Mouse (Mus musculus) heart, adult 2 months (tissue): Measurements from ENCODE around the gene Hlx.

Source experiments
- CTCF ChIP-seq: fragments of 200-600 bp; IDR thresholded peaks from 2 replicates; pipeline ENCODE4 v1.8.1; 2022; ENCODE audit warnings: antibody characterized with exemption, mild to moderate bottlenecking, moderate library complexity
- EP300 ChIP-seq: fragments of 200-500 bp; IDR thresholded peaks from 2 replicates; pipeline ENCODE4 v1.6.1; 2011; ENCODE audit warnings: low read depth, low read length, control low read depth; ENCODE audit not compliant: insufficient read depth
- POLR2A ChIP-seq: fragments of 200-500 bp; IDR thresholded peaks from 2 replicates; pipeline ENCODE4 v1.6.1; 2011; ENCODE audit warnings: mild to moderate bottlenecking, low read depth, low read length, control low read depth; ENCODE audit not compliant: insufficient read depth

DNA sequence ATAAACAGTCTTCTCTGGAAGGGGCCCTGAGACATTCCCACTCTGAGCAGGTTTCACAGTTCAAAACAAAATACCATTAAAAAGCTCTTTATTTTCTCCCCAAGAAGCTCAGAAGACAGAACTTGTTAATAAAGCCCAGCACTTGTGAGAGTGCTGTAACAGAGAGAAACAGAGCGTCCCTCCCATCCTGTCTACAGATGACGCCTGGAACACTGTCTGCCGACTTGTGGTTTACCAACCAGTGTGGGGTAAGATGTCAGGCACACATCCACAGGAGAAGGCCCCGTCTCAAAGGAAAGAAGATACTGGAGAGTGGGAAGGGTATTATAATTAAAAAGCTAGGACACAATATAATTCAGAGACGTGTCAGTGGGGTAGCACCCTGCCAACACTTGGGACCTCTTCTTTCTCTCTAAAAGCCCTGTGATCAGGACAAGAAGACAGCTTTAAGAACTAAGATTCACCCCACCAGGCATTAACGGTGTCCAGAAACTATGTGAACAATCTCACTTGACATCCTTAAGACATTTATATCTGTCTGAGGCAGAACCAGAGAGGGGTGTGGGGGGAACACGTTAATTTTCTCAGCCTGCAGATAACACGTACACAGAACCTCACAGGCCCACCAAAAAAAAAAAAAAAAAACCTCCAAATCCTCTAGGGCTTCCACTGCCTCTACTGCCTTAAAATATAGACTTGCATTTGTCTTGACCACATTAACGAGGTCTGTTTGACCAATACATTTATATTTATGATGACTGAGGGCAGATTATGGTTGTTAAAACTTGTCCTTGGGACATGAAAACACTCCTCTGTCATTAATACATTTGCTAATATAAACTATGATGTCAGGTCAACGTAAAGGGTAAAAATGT, 49.1 kb upstream of the Hlx start:
- TF ChIP-seq CTCF (no peak), POLR2A (no peak), EP300 (no peak)
